Mouse (Mus musculus) erythroblast, embryonic 14.5 days (primary cell): ENCODE results near the gene Tbx2.

Source experiments
- GATA1 ChIP-seq: IDR thresholded peaks from 2 replicates; pipeline ENCODE4 v1.6.1; 2012; ENCODE audit warnings: low read length, inconsistent platforms, mixed read lengths
- TAL1 ChIP-seq: IDR thresholded peaks from 3 replicates; pipeline ENCODE4 v1.6.1; 2012; ENCODE audit warnings: low read length, inconsistent platforms, mixed read lengths

DNA sequence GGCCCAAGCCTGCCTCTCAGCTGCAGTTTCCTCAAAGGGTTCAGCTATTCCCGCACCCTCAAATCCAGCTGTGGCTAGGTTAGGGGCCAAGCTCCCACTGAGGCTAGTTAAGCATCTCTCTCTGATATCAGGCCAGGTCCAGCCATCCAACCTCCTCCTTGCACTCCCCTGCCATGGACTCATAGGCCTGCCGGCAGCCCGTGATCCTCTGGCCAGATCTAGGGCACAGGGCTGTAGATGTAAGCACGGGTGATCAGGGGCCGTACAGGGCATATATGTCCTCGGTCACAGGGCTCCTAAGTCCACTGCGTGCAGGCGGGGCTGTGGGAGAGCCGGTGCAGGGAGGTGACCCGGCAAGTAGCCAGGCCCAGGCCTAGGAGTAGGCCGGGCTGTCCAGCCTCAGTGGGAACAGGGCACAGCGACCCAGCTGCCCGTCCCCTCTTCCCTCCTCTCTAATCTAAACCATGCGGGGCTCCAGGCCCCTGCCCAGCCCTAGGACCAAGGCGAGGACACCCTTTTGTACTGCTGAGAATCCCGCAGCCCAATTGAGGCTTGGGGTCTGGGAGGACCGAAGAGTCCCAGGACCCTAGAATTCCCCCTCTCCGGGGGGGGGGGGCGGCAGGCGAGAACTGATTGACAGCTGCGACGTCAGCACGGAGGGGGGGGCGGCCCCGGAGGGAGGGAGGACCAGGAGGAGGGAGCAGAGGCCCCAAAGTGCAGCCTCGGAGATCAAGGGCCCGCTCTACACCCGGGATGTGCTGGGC lies 53.5 kb downstream of the Tbx2 start, which contains the start of gene Tbx4:
- TF ChIP-seq GATA1 (no peak), TAL1 (no peak)
